Mouse (Mus musculus) fibroblast of lung, adult 2 months (primary cell): ENCODE data around the gene Sbk1.

Experiments used
- DNase-seq: peaks from one replicate; pipeline ENCODE4 v3.0.0-alpha.2; 2011; ENCODE audit warnings: low read depth

The Sbk1 gene

DNA sequence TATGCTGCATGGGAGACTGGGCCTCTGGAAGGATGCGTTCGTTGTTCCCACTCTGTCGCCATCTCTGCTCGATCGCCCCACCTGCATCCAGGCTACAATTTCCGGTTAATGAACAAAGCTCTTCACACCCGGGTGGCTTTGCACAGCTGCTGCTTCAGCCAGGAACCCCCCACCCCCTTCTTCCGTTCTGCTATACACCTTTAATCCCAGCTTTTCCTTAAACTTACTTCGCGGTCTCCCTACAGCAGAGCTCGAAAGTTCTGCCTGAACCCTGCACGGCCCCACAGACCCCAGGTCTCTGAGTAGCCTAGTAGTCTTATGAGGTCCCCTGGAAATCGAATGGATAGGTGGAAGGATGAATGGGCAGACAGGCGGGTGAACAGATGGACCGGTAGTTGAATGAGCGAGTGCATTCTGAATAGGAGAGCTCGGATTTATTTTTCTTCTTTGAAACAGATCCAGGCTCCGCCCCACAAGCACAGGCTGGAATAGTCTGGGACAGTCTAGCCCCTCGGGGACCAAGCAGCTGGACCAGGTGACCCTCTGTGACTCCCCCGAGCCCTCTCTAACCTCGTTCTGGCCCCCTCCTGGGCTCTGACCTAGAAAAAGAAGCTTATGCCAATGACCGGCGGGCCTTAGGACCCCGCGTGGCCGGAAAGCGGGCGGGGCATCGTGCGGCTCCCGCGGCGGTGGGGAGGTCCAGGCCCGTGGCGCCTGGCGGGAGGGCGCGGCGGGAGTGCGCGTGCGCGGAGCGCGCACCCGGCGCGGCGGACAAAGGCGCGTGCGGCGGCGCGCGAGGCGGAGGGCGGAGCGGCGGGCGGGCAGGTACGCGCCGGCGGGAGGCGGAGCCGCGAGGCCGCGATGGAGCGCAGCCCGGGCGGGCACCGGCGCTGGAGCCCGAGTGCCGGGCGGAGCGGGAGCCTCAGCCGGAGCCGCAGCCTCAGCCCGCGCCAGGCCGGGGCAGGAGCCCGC lies at the start of gene Sbk1:
Sbk1 (plus strand) TSS at position 908 of the 972 bp plus-strand sequence.
- peak; percentile 64 for DNase-seq

DNA sequence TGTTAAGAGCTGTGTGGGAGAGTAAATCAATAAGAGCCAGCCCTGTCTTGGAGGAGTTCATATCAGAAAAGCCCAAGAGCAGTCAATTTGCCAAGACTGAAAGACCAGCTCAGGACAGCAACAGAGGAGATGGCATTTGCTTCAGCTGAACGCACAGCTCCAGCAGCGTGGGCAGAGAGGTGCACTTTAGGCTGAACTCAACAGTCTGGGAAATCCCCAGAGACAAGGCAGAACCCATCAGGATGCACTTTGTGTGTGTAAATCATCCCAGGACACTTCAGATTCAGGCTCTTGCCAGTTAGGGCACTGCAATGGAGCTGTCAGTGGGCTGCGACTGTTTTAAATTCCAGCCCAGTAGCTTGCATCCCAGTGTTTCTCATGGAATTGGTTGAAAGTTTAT lies 49.7 kb upstream of the Sbk1 start:
- DNase-seq: no peak

DNA sequence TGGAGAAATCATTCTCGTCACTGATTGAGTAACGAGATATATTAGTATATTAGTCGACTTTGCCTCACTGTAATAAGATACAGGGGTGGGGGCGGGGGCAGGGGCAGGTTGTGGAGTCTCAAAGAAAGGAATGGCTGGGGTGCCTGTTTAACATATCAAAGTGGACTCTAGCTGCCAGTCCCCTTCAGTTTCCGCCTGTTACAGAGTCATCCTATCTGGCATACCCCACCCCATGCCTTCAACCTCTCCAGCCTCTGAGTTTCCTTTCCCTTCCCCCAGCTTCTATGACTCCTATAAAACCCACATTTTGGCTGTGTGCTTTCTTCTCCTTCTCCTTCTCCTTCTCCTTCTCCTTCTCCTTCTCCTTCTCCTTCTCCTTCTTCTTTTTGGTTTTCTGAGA lies 46.3 kb upstream of the Sbk1 start:
- no peak for DNase-seq

DNA sequence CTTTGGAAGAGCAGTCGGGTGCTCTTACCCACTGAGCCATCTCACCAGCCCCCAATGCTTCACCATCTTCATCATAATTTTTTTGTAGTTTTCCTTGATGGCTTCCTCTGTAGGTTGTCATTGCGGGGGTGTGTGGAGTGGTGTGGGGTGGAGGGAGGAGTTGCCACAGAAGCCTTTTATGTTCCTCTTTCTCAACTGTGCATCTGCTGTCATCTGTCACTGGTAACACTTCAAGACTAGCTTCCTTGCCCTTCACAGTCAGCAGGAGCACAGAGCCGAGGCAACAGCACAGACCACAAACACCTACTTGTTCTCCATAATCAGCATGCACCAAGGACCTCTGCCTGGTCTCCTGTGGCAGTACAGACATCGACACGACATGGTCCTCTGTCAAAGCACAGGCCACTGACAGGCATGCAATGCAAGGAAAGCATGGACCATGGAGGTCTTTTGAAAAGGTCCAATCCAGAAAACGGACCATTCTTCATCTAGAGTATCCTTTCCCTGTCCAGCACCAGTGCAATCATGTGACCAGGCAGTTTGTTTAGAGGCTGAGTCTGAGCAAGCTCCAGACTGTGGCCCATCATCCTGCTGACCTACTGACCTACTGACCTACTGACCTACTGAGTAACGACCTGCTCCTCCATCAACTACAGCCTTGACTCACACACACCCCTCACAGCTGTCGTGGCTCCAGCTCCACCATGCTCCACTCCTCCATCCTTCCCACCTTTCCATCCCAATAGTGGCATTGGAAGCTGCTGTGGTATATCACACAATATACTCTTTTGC lies 41.9 kb upstream of the Sbk1 start:
- DNase-seq: no peak

DNA sequence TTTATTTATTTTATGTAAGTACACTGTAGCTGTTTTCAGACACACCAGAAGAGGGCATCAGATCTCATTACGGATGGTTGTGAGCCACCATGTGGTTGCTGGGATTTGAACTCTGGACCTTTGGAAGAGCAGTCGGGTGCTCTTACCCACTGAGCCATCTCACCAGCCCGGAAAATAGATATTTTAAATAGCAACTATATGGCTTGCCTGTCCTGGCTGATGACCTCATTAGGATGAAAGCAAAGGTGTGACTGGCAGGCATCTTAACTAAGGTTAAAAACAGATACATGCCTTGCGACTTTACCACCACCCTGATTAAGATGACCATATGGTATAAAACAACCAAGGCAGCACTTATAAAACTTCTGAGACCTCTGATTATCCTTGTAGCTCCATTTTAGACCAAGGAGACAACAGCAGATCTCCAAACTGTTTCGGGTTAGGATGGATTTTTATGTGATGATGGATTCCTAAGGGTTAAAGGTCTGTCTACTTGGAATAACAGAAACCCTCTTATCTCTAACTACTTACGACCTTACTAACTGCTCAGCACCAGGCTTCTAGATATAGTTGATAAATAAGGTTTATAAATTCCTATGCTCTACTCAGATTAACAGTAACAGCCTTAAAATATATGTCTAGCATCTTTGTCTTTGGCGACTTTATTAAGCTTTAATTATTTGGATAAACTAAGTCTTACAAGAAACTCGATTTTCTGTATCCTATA lies 39.9 kb upstream of the Sbk1 start:
- DNase-seq: no peak

DNA sequence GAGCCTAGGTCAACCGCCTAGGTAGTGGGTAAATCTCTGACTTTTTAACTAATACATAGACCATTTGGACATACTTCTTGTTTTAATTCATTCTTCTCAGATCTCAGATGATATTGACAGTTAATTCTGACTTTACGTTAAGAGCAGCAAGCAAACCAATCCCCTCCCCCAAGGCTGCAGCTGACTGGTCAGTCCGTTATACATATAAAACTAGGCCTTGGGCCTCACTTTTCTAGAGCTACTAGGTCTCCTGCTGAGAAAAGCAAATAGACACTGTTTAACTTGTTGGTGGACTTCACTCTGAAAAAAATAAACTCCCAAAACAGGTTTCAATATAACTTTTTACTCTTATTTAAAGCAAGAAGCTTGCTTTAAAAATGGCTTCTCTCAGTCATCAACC lies 37.8 kb upstream of the Sbk1 start:
- DNase-seq: no peak

DNA sequence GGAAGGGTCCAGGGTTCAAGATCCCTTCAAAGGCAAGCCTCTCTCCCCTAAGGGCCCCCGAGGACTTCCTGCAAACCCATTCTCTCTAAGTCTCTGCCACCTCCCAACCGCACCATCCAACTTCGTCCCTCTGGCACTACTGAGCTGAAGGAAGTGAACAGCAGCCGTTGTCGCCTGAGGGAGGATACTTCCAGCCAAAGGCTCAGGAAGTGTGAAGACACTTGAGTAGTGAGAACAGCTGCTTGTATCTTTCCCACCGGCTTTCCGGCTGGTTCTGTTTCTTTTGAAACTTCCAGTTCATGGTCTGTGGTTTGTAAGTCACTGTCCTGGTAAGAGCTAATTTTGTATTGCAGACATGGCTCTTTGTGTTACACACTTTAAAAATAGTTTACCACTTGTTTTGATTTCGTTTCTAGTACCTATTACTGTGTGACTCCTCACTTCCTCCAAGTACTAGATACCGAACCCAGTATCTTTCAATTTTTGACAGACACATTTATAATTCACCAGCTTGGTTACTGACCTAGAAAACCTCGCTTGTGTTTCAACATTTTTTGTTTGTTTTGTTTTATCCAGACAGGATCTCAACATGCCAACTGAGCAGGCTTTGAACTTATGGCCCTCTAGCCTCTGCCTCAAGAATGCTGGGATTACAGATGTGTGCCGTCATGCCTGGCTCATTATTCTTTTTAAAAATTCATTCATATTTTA lies 36.2 kb upstream of the Sbk1 start:
- no peak for DNase-seq

DNA sequence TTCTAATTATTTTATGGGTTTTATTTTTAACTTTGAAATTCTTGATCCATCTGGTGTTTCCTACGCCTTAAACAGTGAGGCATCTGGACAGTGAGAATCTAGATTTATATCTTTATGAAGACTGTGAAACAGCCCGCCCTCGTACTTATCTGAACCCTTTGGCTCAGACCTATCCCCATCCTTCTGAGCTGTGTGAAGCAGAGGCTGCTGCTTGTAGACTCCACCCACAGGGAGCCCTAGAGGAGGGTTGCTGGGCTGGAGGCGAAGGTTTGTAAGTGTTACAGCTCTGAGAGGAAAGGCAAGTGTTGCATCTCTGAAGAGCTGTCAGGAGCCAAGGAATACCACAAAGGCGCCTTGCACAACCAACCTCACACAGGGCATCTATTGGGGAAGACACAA lies 35.6 kb upstream of the Sbk1 start:
- DNase-seq: no peak

DNA sequence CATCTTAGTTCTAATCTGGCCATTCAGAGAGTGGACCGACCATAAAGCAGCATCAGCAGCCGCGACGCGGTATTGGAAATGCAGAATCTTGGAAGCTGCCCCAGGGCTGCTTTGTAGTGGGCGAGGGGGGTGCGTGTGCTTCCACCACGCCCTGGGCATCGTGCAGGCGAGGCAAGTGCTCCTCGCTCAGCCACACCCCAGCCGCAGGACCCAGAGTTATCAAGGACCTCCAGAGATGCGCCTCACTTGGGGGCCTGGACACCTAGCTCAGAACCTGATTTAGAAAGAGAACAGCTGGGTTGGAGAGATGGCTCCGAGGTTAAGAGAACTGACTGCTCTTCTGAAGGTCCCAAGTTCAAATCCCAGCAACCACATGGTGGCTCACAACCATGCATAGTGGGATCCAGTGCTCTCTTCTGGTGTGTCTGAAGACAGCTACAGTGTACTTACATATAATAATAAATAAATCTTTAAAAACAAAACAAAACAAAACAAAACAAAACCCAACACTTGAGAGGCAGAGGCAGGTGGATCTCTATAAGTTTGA lies 31.5 kb upstream of the Sbk1 start:
- no peak for DNase-seq

DNA sequence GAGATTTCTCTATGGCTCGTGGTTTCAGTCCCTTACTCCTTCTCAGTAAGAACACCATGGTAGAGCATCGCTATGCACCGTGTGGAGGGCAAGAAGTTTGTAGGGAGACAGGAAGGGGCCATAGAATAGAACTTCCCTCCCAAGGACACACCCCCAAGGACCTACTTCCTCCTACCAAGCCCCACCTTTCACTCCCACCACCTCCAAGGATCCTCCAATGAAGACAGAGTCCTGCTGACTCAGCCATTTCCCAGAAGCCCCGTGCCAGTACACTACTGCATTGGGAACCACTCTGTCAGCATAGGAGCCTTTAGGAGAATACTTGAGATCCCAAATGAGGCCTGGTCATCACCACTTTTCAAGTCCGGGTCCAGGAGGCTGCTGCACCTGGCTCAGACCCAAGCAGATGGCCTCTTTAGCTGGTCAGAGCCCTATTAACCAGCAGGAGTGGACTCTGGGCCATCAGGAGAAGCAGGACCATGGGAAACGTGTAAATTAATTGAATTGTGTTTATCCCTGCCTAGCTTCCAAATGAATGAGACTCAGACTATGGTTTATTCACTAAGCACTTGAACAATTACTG lies 28.2 kb upstream of the Sbk1 start:
- no peak for DNase-seq

DNA sequence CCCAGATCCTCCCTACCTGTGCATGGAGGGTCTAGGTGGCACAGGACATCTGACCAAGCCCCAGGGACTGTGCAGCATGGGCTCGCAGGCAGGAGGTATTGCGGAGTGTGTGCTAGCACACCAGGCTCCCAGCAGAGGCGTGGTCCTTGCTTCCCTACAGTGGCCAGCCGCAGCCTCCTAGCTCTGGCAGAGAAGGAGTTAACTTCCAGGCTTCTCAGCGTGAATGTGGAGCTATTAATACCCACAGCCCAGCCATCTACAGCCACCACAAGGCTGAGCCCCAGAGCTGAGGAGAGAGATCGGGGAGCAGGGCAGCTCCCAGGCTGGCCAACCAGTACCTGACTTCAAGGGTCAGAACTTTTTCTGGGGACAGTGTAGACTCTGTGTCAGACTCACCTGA lies 24.3 kb upstream of the Sbk1 start:
- no peak for DNase-seq

DNA sequence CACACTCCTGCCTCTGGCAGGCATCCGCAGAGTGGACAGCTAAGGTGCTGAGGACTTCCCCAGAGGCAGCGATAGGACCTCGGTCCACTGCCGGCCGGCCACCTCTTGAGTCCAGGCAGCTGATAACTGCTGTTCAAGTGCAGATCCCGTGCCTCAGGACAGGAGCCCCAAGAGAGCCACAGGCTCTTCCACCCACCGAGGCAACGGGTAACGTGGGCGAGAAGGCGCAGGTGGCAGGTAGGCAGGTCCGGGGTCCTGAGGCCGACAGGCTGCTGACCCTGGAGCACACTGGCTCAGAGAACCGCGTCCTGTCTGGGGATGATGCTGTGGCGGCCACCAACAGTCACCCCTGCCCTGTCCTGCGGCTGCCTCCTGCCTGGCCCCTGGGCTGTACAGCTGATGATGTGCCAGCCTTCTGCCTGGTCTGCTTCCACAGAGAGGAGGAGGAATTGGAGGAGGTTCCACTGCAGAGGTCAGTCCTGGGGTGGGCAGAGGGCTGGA lies 23.7 kb upstream of the Sbk1 start:
- DNase-seq: no peak

DNA sequence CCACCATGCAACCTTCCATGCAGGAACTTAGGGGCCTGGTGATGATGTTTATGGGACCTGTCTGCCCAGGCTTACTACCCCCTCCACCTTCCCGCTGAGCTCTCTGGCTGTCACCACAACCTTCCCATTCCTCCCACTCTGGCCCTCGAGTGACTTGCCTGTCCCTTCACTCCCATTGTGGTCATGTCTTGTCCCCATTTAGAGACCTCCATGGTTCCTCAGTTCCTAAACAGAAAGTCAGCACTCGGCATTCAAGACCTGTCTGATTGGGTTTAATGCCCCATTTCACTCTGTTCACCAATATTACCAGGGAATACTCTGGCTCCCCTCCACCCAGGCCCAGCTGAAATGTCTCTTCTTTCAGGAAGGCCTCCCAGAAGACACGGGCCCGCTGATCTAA lies 23.3 kb upstream of the Sbk1 start:
- DNase-seq: no peak

DNA sequence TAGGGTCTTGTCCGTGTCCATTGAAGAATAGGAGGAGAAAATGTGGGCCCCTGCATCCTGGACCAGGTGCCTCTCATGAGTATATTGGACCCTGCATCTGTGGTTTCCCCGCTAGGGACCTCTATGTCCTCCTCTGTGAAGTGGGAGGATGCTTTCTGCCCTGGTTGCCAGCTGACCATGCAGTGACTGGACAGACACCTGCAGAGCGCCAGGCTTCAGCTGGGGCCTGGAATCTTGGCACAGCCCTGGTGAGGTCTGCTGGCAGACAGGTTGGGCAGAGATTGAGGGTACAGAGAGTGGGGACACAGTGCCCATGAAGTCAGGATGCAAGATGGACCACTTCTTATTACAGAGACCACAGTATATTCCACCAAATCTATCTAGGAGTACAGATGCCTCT lies 22.4 kb upstream of the Sbk1 start:
- DNase-seq: no peak

DNA sequence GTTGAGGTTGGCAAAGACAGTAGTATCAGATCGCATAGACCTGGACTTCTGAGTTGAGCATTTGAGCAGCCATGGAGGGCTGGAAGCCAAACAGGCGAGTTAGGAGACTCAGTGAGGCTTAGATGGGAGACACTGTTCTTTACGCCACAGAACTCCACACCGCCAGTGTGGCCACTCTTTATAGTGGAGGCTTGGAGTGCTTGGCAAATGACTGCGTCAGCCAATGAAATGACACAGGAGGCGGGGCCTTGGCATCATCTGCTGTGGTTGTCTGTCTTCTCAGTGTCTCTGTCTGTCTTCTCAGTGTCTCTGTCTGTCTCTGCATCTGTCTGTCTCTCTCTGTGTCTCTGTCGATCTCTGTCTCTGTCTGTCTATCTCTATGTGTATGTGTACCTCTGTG lies 21.9 kb upstream of the Sbk1 start:
- DNase-seq: no peak

DNA sequence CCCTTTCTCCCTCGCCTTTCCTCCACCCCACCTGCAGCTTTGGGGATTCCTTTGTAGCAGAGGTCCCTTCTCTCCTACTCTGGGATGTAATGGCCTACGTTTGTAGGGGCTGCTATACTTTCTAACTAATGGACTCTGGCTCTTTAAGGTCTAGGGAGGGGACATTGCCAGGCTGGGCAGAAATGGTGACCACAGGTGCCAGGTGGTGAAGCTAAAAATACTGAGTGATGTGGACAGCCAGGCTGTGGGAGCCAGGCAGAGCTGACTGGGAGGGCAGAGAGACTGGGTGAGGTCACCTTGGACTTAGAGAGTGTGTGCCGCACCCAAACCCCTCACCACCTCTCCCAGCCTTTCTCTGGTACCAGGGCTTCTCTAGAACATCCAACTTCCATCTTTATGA lies 20.7 kb upstream of the Sbk1 start:
- no peak for DNase-seq

DNA sequence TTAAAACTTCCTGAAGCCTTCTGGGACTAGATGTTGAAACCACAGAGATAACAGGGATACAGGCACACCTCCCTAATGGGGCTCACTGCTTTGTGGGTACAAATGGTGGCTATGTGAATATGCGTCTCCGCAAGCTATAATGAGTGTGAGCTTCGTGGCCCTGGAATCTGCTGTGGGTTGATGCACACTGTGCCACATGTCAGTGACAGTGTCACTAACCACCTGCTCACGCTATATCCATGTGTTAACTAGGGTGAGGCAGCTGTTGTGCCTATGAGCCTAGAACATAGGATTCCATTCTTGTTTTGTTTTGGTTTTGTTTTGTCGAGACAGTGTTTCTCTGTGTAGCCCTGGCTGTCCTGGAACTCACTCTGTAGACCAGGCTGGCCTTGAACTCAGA lies 20.2 kb upstream of the Sbk1 start:
- DNase-seq: no peak

DNA sequence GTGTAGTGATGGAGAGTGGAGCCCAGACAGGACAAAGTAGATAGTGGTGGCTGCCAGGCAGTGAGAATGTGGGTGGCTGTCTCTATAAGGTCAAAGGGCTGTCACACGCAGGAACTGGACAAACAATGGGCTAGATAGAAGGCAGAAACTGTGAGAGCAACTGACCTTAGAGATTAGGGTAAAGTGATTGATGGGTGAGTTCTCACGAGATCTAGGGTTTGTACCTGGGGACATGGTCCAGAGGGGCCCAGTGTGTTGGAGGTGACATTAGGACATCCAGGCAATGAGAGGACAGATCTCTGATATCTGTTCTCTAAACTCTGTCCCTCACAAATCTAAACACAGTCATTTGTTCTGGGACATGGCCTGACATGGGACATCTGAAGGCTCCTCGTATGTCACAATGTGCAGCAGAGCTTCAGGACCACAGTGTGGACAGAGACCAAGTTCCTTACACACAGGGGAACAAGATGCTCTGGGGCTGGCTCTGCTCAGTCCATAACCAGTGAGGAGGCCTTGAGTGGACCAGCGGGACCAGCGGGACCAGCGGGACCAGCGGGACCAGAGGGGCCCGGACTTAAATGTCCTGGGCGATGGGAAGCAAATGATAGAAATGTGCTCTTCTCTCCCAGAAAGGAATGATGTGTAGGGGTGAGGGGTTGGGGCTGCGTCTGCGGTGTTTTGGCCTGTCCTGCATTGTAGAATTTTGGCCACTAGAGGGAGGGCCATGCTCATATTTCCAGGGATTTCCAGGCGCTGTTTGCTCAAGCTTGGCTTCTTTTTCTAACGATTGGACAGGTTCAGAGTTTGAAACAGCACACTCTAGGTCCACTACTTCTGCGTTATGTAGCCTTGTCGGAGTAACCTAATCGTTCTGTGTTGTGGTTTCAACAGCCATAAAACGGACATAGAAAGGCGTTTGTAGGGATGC lies 11.9 kb upstream of the Sbk1 start:
- DNase-seq: no peak

DNA sequence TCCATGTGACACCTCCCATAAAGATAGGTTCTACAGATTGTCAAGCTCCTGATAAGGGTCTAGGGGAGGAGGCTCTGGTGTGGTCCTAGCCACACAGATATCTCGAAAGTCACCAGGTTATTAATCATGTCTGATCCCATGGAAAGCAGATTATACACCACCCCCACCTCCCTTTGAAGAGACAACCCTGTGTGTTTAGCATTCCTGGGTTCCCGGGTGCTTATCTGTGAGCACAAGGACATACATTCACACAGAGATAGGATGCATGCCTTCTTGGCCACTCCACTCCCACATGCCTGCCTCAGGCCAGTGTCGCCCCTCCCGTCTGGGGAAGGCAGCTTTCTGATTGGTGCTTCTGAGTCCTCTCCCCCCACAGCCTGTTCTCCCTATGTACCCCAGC lies 10.6 kb upstream of the Sbk1 start:
- no peak for DNase-seq

DNA sequence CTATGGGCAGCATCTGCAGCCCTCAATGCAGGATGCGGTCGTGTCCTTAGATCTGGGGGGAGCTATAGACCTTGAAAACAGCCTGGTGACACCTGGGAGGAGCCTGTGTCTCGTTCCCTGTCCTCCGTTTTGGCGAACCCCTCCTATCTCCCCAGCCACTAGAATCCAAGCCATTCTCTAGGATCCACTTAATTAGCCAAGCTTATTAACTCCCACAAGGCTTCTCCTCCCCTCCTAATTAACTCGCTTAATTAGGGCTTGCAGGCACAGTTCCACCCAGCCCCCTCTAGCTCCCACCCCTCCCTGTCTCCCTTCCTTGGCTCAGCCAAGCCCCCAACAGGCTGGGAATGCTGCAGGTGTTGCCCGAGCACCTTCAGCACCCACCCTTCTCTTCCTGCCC lies 8.5 kb upstream of the Sbk1 start:
- DNase-seq: no peak
